Mouse (Mus musculus) C2C12 (cell line): ENCODE measurements around the gene Mecom. TPM values are rescaled to one million over a fixed set of nuclear protein-coding genes. Genes with fewer than 3 reads are reported as not detected.
"Not testable (repeated sequence)": the region's sequence is repeated elsewhere in the genome, so short reads cannot be mapped to it uniquely, and the experiment has no call there.

ENCODE experiments used
- H3K27me3 ChIP-seq: one replicate; pipeline ENCODE4 v1.6.1; 2011; ENCODE audit not compliant: control insufficient read depth, insufficient read depth, insufficient read length
- H3K36me3 ChIP-seq: one replicate; pipeline ENCODE4 v1.6.1; 2011; ENCODE audit not compliant: control insufficient read depth, insufficient read depth
- H3K4me3 ChIP-seq: one replicate; pipeline ENCODE4 v1.5.1; 2011; ENCODE audit warnings: mild to moderate bottlenecking, control low read depth; ENCODE audit not compliant: poor library complexity, insufficient read depth, severe bottlenecking
- H3K79me2 ChIP-seq: one replicate; pipeline ENCODE4 v1.6.1; 2011; ENCODE audit not compliant: control insufficient read depth, insufficient read depth
- H3K79me3 ChIP-seq: one replicate; pipeline ENCODE4 v1.6.1; 2011; ENCODE audit warnings: low read depth, control low read depth
- H3ac ChIP-seq: one replicate; pipeline ENCODE3; 2011; ENCODE audit warnings: low read depth; ENCODE audit not compliant: control insufficient read depth, insufficient read length
- CEBPB ChIP-seq: IDR thresholded peaks from one replicate; pipeline ENCODE4 v1.6.1; 2011; ENCODE audit warnings: low read depth, mild to moderate bottlenecking, control low read depth, moderate library complexity
- CTCF ChIP-seq: IDR thresholded peaks from one replicate; pipeline ENCODE4 v1.5.1; 2011; ENCODE audit not compliant: control insufficient read depth, insufficient read depth, insufficient read length
- FOSL1 ChIP-seq: IDR thresholded peaks from one replicate; pipeline ENCODE4 v1.8.0; 2011; ENCODE audit warnings: mild to moderate bottlenecking, low read length; ENCODE audit not compliant: poor library complexity, insufficient read depth, severe bottlenecking
- MAX ChIP-seq: IDR thresholded peaks from one replicate; pipeline ENCODE4 v1.6.1; 2011; ENCODE audit warnings: mild to moderate bottlenecking, control low read depth
- MYOD1 ChIP-seq: IDR thresholded peaks from one replicate; pipeline ENCODE4 v1.6.1; 2011; ENCODE audit warnings: low read depth; ENCODE audit not compliant: control insufficient read depth, insufficient read length
- MYOG ChIP-seq: IDR thresholded peaks from one replicate; pipeline ENCODE4 v1.6.1; 2011; ENCODE audit not compliant: control insufficient read depth, insufficient read length; ENCODE audit errors: extremely low read depth
- USF1 ChIP-seq: IDR thresholded peaks from one replicate; pipeline ENCODE4 v1.6.1; 2011; ENCODE audit warnings: low read depth, mild to moderate bottlenecking, control low read depth, moderate library complexity
- polyA plus RNA-seq: library from polyadenylated mRNA; unstranded; fragments of >200 nt; fragmentation: generic; extraction: Trizol; gene quantifications from one replicate; pipeline ENCODE4 v1.2.1, GENCODE M21; 2012; ENCODE audit warnings: missing spikeins

Gene Mecom
- polyA plus RNA-seq, 1 experiment: 1.3 TPM

GRCm38 (mm10) chr3:30441646-30442045 is 106.2 kb downstream of the Mecom start:
- H3K79me2 ChIP-seq: no peaks in the 10 kb centered on the region
- no peak overlapping the region for H3K4me3 ChIP-seq
- no peaks in the 10 kb centered on the region for H3K27me3 ChIP-seq
- H3K79me3 ChIP-seq: no peaks in the 10 kb centered on the region
- no peaks in the 10 kb centered on the region for H3K36me3 ChIP-seq
- H3ac ChIP-seq: no peak overlapping the region
- TF ChIP-seq CEBPB (no peak), CTCF (no peak)

GRCm38 (mm10) chr3:30438007-30438406 is 109.8 kb downstream of the Mecom start:
- Histone ChIP-seq H3K79me3 (no peaks in the 10 kb centered on the region), H3ac (no peak overlapping the region), H3K27me3 (no peaks in the 10 kb centered on the region), H3K36me3 (no peaks in the 10 kb centered on the region), H3K79me2 (no peaks in the 10 kb centered on the region), H3K4me3 (no peak overlapping the region)
- no peak for TF ChIP-seq USF1

GRCm38 (mm10) chr3:30436561-30436960 is 111.2 kb downstream of the Mecom start:
- no peak overlapping the region for H3ac ChIP-seq
- TF ChIP-seq MAX: no peak
- TF ChIP-seq MYOD1: no peak

GRCm38 (mm10) chr3:30436131-30436530 is 111.7 kb downstream of the Mecom start:
- TF ChIP-seq MYOG (no peak), CTCF (no peak), USF1 (no peak), FOSL1 (no peak)
- no peak overlapping the region for H3K4me3 ChIP-seq
- H3K27me3 ChIP-seq: no peaks in the 10 kb centered on the region
- no peaks in the 10 kb centered on the region for H3K79me3 ChIP-seq
- H3K36me3 ChIP-seq: no peaks in the 10 kb centered on the region
- H3ac ChIP-seq: no peak overlapping the region
- no peaks in the 10 kb centered on the region for H3K79me2 ChIP-seq

More at GRCm38 (mm10) chr3:30436561-30436960, 111.2 kb downstream of the Mecom start:
- H3K79me2 ChIP-seq: no peaks in the 10 kb centered on the region
- no peaks in the 10 kb centered on the region for H3K36me3 ChIP-seq
- H3K79me3 ChIP-seq: no peaks in the 10 kb centered on the region
- no peaks in the 10 kb centered on the region for H3K27me3 ChIP-seq
- no peak overlapping the region for H3K4me3 ChIP-seq

GRCm38 (mm10) chr3:30428877-30429276 is 118.9 kb downstream of the Mecom start:
- no peak overlapping the region for H3K4me3 ChIP-seq
- no peaks in the 10 kb centered on the region for H3K36me3 ChIP-seq
- TF ChIP-seq MAX (no peak), CEBPB (no peak), MYOG (no peak), MYOD1 (no peak), CTCF (no peak), USF1 (no peak), FOSL1 (no peak)
- no peaks in the 10 kb centered on the region for H3K79me3 ChIP-seq
- no peaks in the 10 kb centered on the region for H3K27me3 ChIP-seq
- H3ac ChIP-seq: no peak overlapping the region
- H3K79me2 ChIP-seq: no peaks in the 10 kb centered on the region

GRCm38 (mm10) chr3:30424036-30424435 is 123.8 kb downstream of the Mecom start:
- TF ChIP-seq CEBPB (no peak), CTCF (no peak), FOSL1 (no peak), MAX (no peak), MYOD1 (no peak), MYOG (no peak), USF1 (no peak)
- Histone ChIP-seq H3K79me2 (no peaks in the 10 kb centered on the region), H3K27me3 (no peaks in the 10 kb centered on the region), H3K36me3 (no peaks in the 10 kb centered on the region), H3ac (no peak overlapping the region), H3K79me3 (no peaks in the 10 kb centered on the region), H3K4me3 (no peak overlapping the region)

GRCm38 (mm10) chr3:30421948-30422347 is 125.9 kb downstream of the Mecom start:
- not testable (repeated sequence) for H3K27me3 ChIP-seq, H3K79me3 ChIP-seq, H3K36me3 ChIP-seq, H3ac ChIP-seq, H3K79me2 ChIP-seq, H3K4me3 ChIP-seq
